Mouse (Mus musculus) lung, adult 18-20 months (tissue): ENCODE results near the gene Ccdc85b.

ENCODE experiments used
- DNase-seq, 2 experiments: peaks; one replicate each; pipeline ENCODE4 v3.0.0; 2022; ENCODE audit warnings: mixed read lengths in 2 of 2

The Ccdc85b gene

DNA sequence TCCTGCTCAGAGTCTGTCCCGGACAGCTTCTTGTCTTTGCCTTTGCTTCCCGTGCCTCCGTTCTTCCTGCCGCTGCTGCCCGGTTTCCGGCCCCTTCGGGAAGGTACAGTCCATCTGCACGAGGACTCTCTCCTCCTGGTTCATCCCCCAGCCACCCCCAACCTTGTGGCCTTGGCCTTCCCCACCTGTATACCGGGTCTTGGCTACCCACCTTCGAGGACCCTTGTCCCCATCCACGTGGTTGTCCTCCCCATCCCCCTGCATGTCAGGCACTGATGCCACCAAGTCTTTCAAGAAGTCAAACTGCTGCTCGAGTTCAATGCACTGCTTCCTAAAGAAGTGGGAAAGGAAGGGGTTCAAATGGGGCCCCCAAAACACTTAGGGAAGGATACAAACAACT, 34.1 kb downstream of the Ccdc85b start:
- no peak for DNase-seq

DNA sequence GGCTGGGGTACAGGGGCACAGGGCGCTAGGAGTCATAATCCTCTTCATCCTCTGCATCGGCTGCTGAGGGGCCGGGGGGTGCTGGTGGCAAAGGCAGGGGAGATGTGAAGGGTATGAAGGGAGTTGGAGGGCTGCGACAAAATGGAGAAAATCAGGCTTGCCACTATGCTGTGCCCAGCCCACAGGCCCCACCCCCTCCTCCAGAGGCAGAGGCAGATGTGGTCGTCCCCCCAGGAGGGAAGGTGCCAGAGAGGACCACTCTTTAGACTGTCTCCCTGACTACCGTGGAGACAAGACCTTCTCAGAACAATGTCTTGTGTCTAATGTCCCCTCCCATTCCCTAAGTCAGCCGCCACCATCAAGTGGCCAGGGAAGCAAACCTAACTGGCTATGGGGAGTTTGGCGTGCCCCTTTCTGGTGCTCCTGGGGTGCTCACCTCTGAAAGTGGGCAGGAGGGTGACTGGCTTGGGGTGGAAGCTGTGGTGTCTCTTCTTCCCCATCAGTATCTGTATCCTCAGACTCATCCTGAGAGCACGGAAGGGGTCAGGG, 34.7 kb downstream of the Ccdc85b start:
- no peak for DNase-seq

- DNase-seq = no peak
Measured at GRCm38 (mm10) chr19:5422267-5422666, 35.4 kb downstream of the Ccdc85b start.

DNA sequence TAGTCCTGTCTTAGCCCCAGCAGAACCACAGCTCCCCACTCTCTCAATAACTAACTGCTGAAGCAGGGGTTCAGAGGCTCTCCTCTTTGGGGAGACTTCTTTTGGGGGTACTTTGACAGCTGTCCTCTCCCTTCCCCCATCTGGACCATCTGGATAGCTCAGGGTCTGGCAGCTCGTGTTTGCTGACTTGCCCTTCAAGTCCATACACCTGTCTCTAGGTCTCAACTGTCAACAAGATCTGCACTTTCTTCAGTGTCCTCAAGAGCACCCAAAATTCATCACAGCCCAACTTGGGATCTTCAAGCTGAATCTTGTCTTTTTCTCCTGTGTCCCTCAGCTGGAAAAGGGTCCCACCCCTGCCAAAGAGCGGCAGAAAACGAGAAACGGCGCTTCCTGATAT, 35.9 kb downstream of the Ccdc85b start:
- DNase-seq = no peak

DNA sequence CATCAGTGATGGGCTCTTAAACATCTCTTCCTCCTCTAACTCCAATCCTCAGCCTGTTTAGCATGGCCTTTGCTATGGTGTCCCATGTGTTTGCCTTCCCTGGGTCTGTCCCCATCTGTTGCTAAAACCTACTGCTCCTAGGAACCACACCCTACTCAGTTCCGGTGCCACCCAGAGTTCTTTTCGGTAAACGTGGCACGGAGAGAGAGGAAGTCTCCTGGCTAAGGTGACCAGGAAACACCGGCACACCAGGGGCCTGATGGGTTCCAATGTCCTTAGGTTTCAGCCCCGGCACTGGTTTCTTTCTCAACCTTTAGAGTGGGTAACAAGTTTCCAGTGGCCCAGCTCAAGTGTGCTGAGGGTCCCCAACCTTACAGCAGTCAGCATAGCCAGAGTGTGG, 37.1 kb downstream of the Ccdc85b start:
- DNase-seq = no peak

DNA sequence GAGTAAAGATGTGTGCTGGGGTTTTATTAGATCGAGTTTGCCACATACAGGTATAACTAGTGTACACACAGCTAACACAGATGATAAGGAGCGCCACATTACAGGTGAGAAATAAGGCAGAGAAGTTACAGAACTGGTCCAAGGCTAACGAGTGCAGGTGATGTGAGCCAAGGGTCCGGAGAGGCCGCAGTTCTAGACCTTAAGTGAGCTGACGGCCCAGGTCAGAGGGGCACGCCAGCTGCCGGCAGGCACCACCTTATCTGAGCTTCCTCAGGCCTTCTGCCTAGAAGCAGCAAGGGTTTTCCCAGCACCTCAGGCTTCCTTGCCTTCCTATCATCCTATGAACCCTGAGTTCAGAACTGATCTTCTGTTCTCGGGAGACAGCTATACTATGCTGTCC, 38.1 kb downstream of the Ccdc85b start:
- DNase-seq = no peak

- no peak for DNase-seq
Measured at GRCm38 (mm10) chr19:5418750-5419466, 38.8 kb downstream of the Ccdc85b start.

DNA sequence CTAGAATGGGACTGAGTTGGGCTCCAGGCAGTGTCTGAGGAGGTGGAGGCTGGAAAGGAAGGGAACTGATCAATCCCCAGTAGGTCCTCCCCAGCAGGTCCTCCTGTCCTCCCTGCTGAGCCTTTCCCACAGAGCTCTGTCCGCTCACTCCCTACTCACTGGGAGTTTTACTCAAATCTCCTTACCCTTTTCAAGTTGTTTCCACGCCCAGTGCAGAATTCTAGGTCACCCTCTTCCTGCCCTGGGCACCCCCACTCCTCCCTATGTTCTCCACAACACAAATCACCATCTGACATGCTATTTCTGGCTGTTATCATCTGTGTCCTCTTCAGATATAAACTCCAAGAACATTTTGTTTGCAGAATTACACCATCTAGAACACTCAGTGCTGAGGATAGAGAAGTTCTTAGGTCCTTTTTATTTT, 43.1 kb downstream of the Ccdc85b start:
- peak; percentile 58 to 63 for DNase-seq

- DNase-seq = no peak
Measured at GRCm38 (mm10) chr19:5413840-5414239, 43.9 kb downstream of the Ccdc85b start.

GRCm38 (mm10) chr19:5411961-5412360, 45.7 kb downstream of the Ccdc85b start:
- no peak for DNase-seq

- no peak for DNase-seq
Measured at GRCm38 (mm10) chr19:5410641-5411040, 47.1 kb downstream of the Ccdc85b start.

DNA sequence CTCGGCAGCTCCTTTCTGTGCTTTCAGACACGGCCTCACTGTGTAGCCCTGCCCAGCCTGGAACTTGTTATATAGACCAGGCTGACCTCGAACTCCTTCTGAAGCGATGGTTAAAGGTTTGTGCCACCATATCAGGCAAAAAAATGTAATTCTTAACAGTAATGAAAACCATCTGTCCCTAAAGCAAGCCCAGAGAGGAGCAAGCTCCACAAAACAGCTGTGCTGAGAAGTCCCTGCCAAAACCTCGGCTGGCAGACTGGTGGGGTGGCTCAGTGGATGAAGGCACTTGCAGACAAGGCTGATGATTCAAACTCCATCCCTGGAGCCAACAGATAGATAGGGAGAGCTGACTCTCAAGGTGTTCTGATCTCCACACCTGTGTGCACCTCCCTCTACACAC, 48.6 kb downstream of the Ccdc85b start:
- peak in 1 of 2 experiments; percentile 54 for DNase-seq

DNA sequence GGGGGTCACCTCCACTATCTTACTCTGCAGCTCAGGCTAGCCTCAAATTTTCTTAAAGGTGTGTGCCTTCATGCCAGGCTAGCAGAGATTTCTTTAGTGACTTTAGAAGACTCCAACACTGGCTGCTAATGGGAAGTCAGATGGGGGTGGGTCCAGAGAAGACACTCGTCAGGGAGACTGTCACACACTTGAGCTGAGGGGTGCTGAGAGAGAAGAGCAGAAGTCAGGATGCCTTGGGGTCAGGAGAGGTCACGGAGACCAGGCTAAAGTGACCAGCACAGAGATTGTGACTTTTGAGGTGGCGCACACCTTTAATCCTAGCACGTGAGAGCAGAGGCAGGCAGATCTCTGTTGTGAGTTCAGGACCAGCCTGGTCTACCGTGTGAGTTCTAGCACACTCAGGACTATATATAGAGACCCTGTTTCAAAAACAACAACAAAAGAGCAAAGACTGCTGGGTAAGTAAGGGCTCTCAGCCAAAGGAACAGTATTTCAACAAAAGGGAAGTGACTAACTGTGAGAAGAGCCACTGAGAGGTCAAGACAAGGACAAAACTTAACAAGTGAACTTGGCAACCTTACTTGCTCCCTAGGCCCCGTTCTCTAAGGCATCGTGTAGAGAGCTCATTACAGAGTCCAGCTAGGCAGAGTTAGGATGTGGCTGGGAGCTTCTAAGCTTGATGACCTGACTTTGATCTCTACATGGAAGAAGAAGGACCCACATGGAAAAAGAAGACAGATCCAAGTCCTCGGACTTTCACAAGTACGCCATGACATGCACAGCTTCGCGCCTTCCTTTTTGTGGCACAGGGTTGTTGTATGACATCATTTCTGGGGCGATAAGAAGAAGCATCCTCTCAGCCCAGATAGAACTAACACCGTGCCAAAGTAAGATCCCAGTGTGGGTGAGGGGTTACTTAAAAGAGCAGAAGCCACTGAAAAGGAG, 49.4 kb downstream of the Ccdc85b start:
- peak in 1 of 2 experiments; percentile 39 for DNase-seq

DNA sequence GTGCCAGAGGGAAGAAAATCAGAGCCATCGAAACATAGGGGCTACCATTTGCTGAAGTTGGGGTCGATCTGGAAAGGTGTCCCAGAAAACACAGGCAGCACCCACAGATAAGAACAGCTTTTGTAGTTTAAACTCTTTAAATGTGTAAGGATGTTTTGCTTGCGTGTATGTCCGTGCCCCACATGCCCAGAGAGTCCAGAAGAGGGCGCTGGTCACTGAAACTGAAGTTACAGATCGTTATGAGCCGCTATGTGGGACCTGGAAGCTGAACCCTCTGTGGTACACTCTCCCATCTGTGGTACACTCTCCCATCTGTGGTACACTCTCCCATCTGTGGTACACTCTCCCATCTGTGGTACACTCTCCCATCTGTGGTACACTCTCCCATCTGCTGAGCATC, 50.6 kb downstream of the Ccdc85b start:
- DNase-seq = peak; percentile 64 to 75

DNA sequence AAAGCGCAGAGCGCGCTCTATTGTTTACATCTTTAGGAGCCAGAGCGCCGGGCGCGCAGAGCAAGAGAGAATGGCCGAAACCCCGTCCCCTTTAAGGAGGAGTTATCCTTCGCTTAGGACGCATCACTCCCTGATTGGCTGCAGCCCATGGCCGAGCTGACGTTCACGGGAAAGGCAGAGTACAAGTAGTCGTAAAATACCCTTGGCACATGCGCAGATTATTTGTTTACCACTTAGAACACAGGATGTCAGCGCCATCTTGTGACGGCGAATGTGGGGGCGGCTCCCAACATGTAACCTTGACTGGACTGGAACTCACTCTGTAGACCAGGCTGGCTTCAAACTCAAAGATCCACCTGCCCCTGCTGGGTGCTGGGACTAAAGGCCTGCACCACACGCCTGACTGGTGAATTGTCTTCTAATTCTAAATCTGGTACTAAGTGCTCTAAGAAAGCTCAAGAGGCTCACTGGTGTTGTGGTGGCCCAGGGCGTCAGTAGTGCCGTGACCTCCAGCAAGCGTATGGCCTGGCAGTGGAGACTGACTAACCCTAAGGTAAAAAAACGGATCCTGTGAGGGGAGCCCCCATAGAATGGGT, 51.1 kb downstream of the Ccdc85b start:
- peak; percentile 60 to 62 for DNase-seq

DNA sequence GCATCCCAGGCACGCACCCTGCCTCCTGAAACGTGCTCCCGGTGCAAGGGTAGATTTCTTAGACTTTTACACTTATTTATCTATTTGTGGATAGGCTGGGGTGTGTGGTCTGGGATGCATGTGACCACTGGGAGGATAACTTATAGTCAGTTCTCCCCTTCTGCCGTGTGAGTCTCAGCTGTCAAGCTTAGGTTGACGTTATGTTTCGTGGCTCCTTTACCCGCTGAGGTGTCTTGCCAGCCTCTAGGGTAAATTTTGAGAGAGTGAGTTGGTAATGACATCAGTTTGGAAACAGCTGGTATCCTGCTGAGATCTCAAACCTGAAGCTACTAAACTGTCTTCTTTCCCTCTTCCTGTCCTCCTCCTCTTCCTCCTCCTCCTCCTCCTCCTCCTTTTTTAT, 51.8 kb downstream of the Ccdc85b start:
- DNase-seq = no peak
